Mouse (Mus musculus) kidney, embryonic 15.5 days (tissue): ENCODE results near the gene Cpa2. TPM values are rescaled to one million over a fixed set of nuclear protein-coding genes. Genes with fewer than 3 reads are reported as not detected.

Experiments used
- ATAC-seq: fragments of 200-750 bp; cut with Nextera tagmentation; replicated peaks from 2 replicates; pipeline ENCODE4 v1.8.0; 2017; ENCODE audit warnings: moderate TSS enrichment; ENCODE audit not compliant: low FRiP score
- H3K27ac ChIP-seq: fragments of 300-500 bp; sonication (generic); 2 replicates; pipeline ENCODE4 v1.5.1; 2015; ENCODE audit warnings: mild to moderate bottlenecking, inconsistent platforms
- H3K27me3 ChIP-seq: fragments of 300-500 bp; sonication (generic); 2 replicates; pipeline ENCODE4 v1.6.1; 2015; ENCODE audit warnings: inconsistent platforms
- H3K36me3 ChIP-seq: fragments of 300-500 bp; sonication (generic); 2 replicates; pipeline ENCODE4 v1.6.1; 2015; ENCODE audit warnings: inconsistent platforms
- H3K4me1 ChIP-seq: fragments of 300-500 bp; sonication (generic); 2 replicates; pipeline ENCODE4 v1.6.1; 2015; ENCODE audit warnings: inconsistent platforms
- H3K4me2 ChIP-seq: fragments of 300-500 bp; sonication (generic); 2 replicates; pipeline ENCODE4 v1.6.1; 2015; ENCODE audit warnings: moderate library complexity, mild to moderate bottlenecking, inconsistent platforms
- H3K4me3 ChIP-seq: fragments of 300-500 bp; sonication (generic); replicated peaks from 2 replicates; pipeline ENCODE4 v1.5.1; 2015; ENCODE audit warnings: mild to moderate bottlenecking, inconsistent platforms
- H3K9ac ChIP-seq: fragments of 300-500 bp; sonication (generic); 2 replicates; pipeline ENCODE4 v1.6.1; 2015; ENCODE audit warnings: mild to moderate bottlenecking, inconsistent platforms
- H3K9me3 ChIP-seq: fragments of 300-500 bp; sonication (generic); replicated peaks from 2 replicates; pipeline ENCODE4 v1.6.1; 2016; ENCODE audit warnings: inconsistent platforms
- WGBS: fragments of 180-500 bp; shearing (Covaris S2); methylation state at CpG from one replicate; pipeline ENCODE4 v1.1.7; 2015; ENCODE audit warnings: mixed read lengths; 5-methylcytosine and 5-hydroxymethylcytosine counted together
- polyA plus RNA-seq: library from polyadenylated mRNA; unstranded; fragments of >200 nt; fragmentation: Nextera tagmentation; extraction: Ambion mirVana; gene quantifications from 2 replicates; pipeline ENCODE4 v1.2.1, GENCODE M21; 2015

Cpa2 gene
- 20.2 and 21.5 TPM in 2 replicates for polyA plus RNA-seq

GRCm38 (mm10) chr6:30541009-30541799, at the start of gene Cpa2:
Cpa2 (plus strand) TSS chr6:30541582.
- Histone ChIP-seq H3K4me3 (no peak within 1 kb of the TSS), H3K4me1 (peaks cover 59% of the 10 kb centered on the region), H3K36me3 (no peaks in the 10 kb centered on the region), H3K27me3 (no peaks in the 10 kb centered on the region), H3K9me3 (no peaks in the 10 kb centered on the region), H3K9ac (no peak within 1 kb of the TSS), H3K4me2 (no peak within 1 kb of the TSS), H3K27ac (peak within 1 kb of the TSS; percentile 49)
- no peak for ATAC-seq
- 53% methylated on average over 11 of the region's 11 CpGs for WGBS

- no peak overlapping the region for H3K27ac ChIP-seq
- no peak overlapping the region for H3K4me3 ChIP-seq
- no peaks in the 10 kb centered on the region for H3K27me3 ChIP-seq
- peaks cover 81% of the 10 kb centered on the region for H3K36me3 ChIP-seq
- no peak overlapping the region for H3K4me2 ChIP-seq
- 80% methylated on average over 3 of the region's 3 CpGs for WGBS
- no peaks in the 10 kb centered on the region for H3K9me3 ChIP-seq
- H3K4me1 ChIP-seq, result no peaks in the 10 kb centered on the region
- H3K9ac ChIP-seq, result no peak overlapping the region
- ATAC-seq, result no peak
Observed at GRCm38 (mm10) chr6:30499049-30499448, 42.3 kb upstream of the Cpa2 start.

GRCm38 (mm10) chr6:30508824-30509223, 32.6 kb upstream of the Cpa2 start:
- no peaks in the 10 kb centered on the region for H3K9me3 ChIP-seq

GRCm38 (mm10) chr6:30509265-30510239, 31.8 kb upstream of the Cpa2 start, which contains the start of the genes Tmem209 and Ssmem1:
Tmem209 (minus strand) TSS chr6:30509783.
Ssmem1 (plus strand) TSS chr6:30509849.
- H3K4me2 ChIP-seq, result peak within 1 kb of the TSS; percentile 69
- no peaks in the 10 kb centered on the region for H3K27me3 ChIP-seq
- no peaks in the 10 kb centered on the region for H3K9me3 ChIP-seq
- H3K36me3 ChIP-seq, result peaks cover 26% of the 10 kb centered on the region
- peak within 1 kb of the TSS; percentile 97 for H3K27ac ChIP-seq
- peak; percentile 98 for ATAC-seq
- peak within 1 kb of the TSS; percentile 61 for H3K4me3 ChIP-seq
- H3K4me1 ChIP-seq, result peaks cover 21% of the 10 kb centered on the region
- WGBS, result under 1% methylated on average over 37 of the region's 37 CpGs
- peak within 1 kb of the TSS; percentile 62 for H3K9ac ChIP-seq

More at GRCm38 (mm10) chr6:30508824-30509223, 32.6 kb upstream of the Cpa2 start:
- 8% methylated on average over 2 of the region's 2 CpGs for WGBS
- Histone ChIP-seq H3K9ac (peak overlapping the region; percentile 62), H3K4me1 (peaks cover 14% of the 10 kb centered on the region), H3K27ac (peak overlapping the region; percentile 97), H3K4me2 (peak overlapping the region; percentile 69), H3K36me3 (peaks cover 31% of the 10 kb centered on the region), H3K4me3 (peak overlapping the region; percentile 61), H3K27me3 (no peaks in the 10 kb centered on the region)
- no peak for ATAC-seq

GRCm38 (mm10) chr6:30510291-30510690, 31.1 kb upstream of the Cpa2 start:
- 0 out of 2 replicates have a peak overlapping the region, but pooled peaks have one; percentile 24 for H3K9ac ChIP-seq
- H3K4me2 ChIP-seq, result peak overlapping the region; percentile 69
- H3K27me3 ChIP-seq, result no peaks in the 10 kb centered on the region
- no peak for ATAC-seq
- H3K27ac ChIP-seq, result peak overlapping the region; percentile 97
- H3K36me3 ChIP-seq, result peaks cover 20% of the 10 kb centered on the region
- H3K4me1 ChIP-seq, result peaks cover 24% of the 10 kb centered on the region
- H3K4me3 ChIP-seq, result no peak overlapping the region
- no peaks in the 10 kb centered on the region for H3K9me3 ChIP-seq
- 70% methylated on average over 5 of the region's 5 CpGs for WGBS

GRCm38 (mm10) chr6:30514242-30514641, 27.1 kb upstream of the Cpa2 start:
- no peak for ATAC-seq
- Histone ChIP-seq H3K9me3 (no peaks in the 10 kb centered on the region), H3K4me1 (peaks cover 22% of the 10 kb centered on the region), H3K4me2 (no peak overlapping the region), H3K27ac (peak overlapping the region; percentile 87), H3K27me3 (no peaks in the 10 kb centered on the region), H3K4me3 (no peak overlapping the region), H3K9ac (no peak overlapping the region), H3K36me3 (no peaks in the 10 kb centered on the region)
- 9% methylated on average over 9 of the region's 9 CpGs for WGBS

- ATAC-seq, result no peak
- Histone ChIP-seq H3K9ac (no peak overlapping the region), H3K4me1 (peaks cover 10% of the 10 kb centered on the region), H3K9me3 (no peaks in the 10 kb centered on the region), H3K27me3 (no peaks in the 10 kb centered on the region), H3K27ac (no peak overlapping the region), H3K4me3 (no peak overlapping the region), H3K36me3 (no peaks in the 10 kb centered on the region), H3K4me2 (no peak overlapping the region)
- WGBS, result 71% methylated on average over 11 of the region's 11 CpGs
Observed at GRCm38 (mm10) chr6:30520400-30520799, 21.0 kb upstream of the Cpa2 start.

GRCm38 (mm10) chr6:30525456-30526332, 15.7 kb upstream of the Cpa2 start:
- no peaks in the 10 kb centered on the region for H3K9me3 ChIP-seq
- H3K9ac ChIP-seq, result no peak overlapping the region
- peak overlapping the region; percentile 94 for H3K27ac ChIP-seq

GRCm38 (mm10) chr6:30526586-30527515, 14.5 kb upstream of the Cpa2 start:
- Histone ChIP-seq H3K4me3 (0 out of 2 replicates have a peak overlapping the region, but pooled peaks have one; percentile 2), H3K27me3 (no peaks in the 10 kb centered on the region), H3K9ac (0 out of 2 replicates have a peak overlapping the region, but pooled peaks have one; percentile 2), H3K36me3 (no peaks in the 10 kb centered on the region), H3K4me1 (peaks cover 53% of the 10 kb centered on the region), H3K27ac (peak overlapping the region; percentile 94), H3K4me2 (peak overlapping the region; percentile 42), H3K9me3 (no peaks in the 10 kb centered on the region)
- 8% methylated on average over 19 of the region's 19 CpGs for WGBS
- peak; percentile 44 for ATAC-seq

More at GRCm38 (mm10) chr6:30525456-30526332, 15.7 kb upstream of the Cpa2 start:
- Histone ChIP-seq H3K4me1 (peaks cover 53% of the 10 kb centered on the region), H3K4me3 (no peak overlapping the region), H3K36me3 (no peaks in the 10 kb centered on the region), H3K4me2 (peak overlapping the region; percentile 42; the same call in 1 of the 2 replicates), H3K27me3 (no peaks in the 10 kb centered on the region)
- WGBS, result 43% methylated on average over 7 of the region's 7 CpGs
- no peak for ATAC-seq

GRCm38 (mm10) chr6:30528800-30529199, 12.6 kb upstream of the Cpa2 start:
- WGBS, result 21% methylated on average over 6 of the region's 6 CpGs
- H3K4me1 ChIP-seq, result peaks cover 53% of the 10 kb centered on the region
- no peaks in the 10 kb centered on the region for H3K36me3 ChIP-seq
- no peak overlapping the region for H3K9ac ChIP-seq
- peak; percentile 34 for ATAC-seq
- peak overlapping the region; percentile 85 for H3K27ac ChIP-seq
- no peaks in the 10 kb centered on the region for H3K27me3 ChIP-seq
- H3K9me3 ChIP-seq, result no peaks in the 10 kb centered on the region
- no peak overlapping the region for H3K4me2 ChIP-seq
- no peak overlapping the region for H3K4me3 ChIP-seq
